Mouse (Mus musculus) erythroblast, embryonic 14.5 days (primary cell): ENCODE measurements around the gene Nup153. TPM values are rescaled to one million over a fixed set of nuclear protein-coding genes. Genes with fewer than 3 reads are reported as not detected.

Source experiments
- H3K27me3 ChIP-seq: 2 replicates; pipeline ENCODE4 v1.6.1; 2012; ENCODE audit warnings: inconsistent platforms; ENCODE audit not compliant: control insufficient read depth
- H3K36me3 ChIP-seq: 2 replicates; pipeline ENCODE4 v1.6.1; 2012; ENCODE audit warnings: mild to moderate bottlenecking, inconsistent platforms; ENCODE audit not compliant: control insufficient read depth
- H3K4me1 ChIP-seq: 2 replicates; pipeline ENCODE4 v1.6.1; 2012; ENCODE audit warnings: inconsistent platforms; ENCODE audit not compliant: control insufficient read depth
- H3K4me3 ChIP-seq: replicated peaks from 2 replicates; pipeline ENCODE3; 2012; ENCODE audit warnings: moderate library complexity, mild to moderate bottlenecking, inconsistent platforms
- H3K9me3 ChIP-seq: 2 replicates; pipeline ENCODE4 v1.6.1; 2012; ENCODE audit warnings: low read length, inconsistent platforms, mixed read lengths; ENCODE audit not compliant: control insufficient read depth
- GATA1 ChIP-seq: IDR thresholded peaks from 2 replicates; pipeline ENCODE4 v1.6.1; 2012; ENCODE audit warnings: low read length, inconsistent platforms, mixed read lengths
- TAL1 ChIP-seq: IDR thresholded peaks from 3 replicates; pipeline ENCODE4 v1.6.1; 2012; ENCODE audit warnings: low read length, inconsistent platforms, mixed read lengths
- polyA plus RNA-seq: library from polyadenylated mRNA; stranded (reverse); fragments of >175 nt; gene quantifications from 2 replicates; pipeline ENCODE4 v1.2.3, GENCODE M21; 2012

Gene Nup153
- polyA plus RNA-seq, 1 experiment: 1.6 TPM

- Histone ChIP-seq H3K4me1 (peaks cover 60% of the 10 kb centered on the region), H3K36me3 (peaks cover 27% of the 10 kb centered on the region), H3K9me3 (no peaks in the 10 kb centered on the region), H3K27me3 (no peaks in the 10 kb centered on the region), H3K4me3 (peak overlapping the region; percentile 99)
- TF ChIP-seq GATA1: no peak
- no peak for TF ChIP-seq TAL1
Measured at GRCm38 (mm10) chr13:46724371-46724770, 3.4 kb downstream of the Nup153 start.

- peaks cover 80% of the 10 kb centered on the region for H3K4me1 ChIP-seq
- no peaks in the 10 kb centered on the region for H3K9me3 ChIP-seq
- H3K4me3 ChIP-seq: no peak overlapping the region
- H3K36me3 ChIP-seq: peaks cover 56% of the 10 kb centered on the region
- no peak for TF ChIP-seq TAL1
- TF ChIP-seq GATA1: no peak
- H3K27me3 ChIP-seq: no peaks in the 10 kb centered on the region
Measured at GRCm38 (mm10) chr13:46721009-46721408, 6.7 kb downstream of the Nup153 start.

- H3K9me3 ChIP-seq: no peaks in the 10 kb centered on the region
- peaks cover 69% of the 10 kb centered on the region for H3K36me3 ChIP-seq
- H3K27me3 ChIP-seq: no peaks in the 10 kb centered on the region
- no peak overlapping the region for H3K4me3 ChIP-seq
- TF ChIP-seq TAL1 (no peak), GATA1 (no peak)
- H3K4me1 ChIP-seq: peaks cover 72% of the 10 kb centered on the region
Measured at GRCm38 (mm10) chr13:46718893-46719400, 8.8 kb downstream of the Nup153 start.

GRCm38 (mm10) chr13:46715976-46716639 is 11.6 kb downstream of the Nup153 start:
- peaks cover 87% of the 10 kb centered on the region for H3K36me3 ChIP-seq

GRCm38 (mm10) chr13:46713486-46713885 is 14.3 kb downstream of the Nup153 start:
- Histone ChIP-seq H3K36me3 (peaks cover 97% of the 10 kb centered on the region), H3K9me3 (no peaks in the 10 kb centered on the region)
- TF ChIP-seq TAL1 (no peak), GATA1 (no peak)

More at GRCm38 (mm10) chr13:46715976-46716639, 11.6 kb downstream of the Nup153 start:
- Histone ChIP-seq H3K4me3 (no peak overlapping the region), H3K27me3 (no peaks in the 10 kb centered on the region), H3K9me3 (no peaks in the 10 kb centered on the region), H3K4me1 (peaks cover 47% of the 10 kb centered on the region)
- TF ChIP-seq GATA1 (no peak), TAL1 (no peak)

GRCm38 (mm10) chr13:46703138-46703537 is 24.6 kb downstream of the Nup153 start:
- H3K36me3 ChIP-seq: peaks cover 99% of the 10 kb centered on the region
- no peak for TF ChIP-seq TAL1
- no peak for TF ChIP-seq GATA1
- H3K27me3 ChIP-seq: no peaks in the 10 kb centered on the region
- H3K4me3 ChIP-seq: no peak overlapping the region
- no peaks in the 10 kb centered on the region for H3K4me1 ChIP-seq
- no peaks in the 10 kb centered on the region for H3K9me3 ChIP-seq

More at GRCm38 (mm10) chr13:46713486-46713885, 14.3 kb downstream of the Nup153 start:
- H3K27me3 ChIP-seq: no peaks in the 10 kb centered on the region
- peaks cover 27% of the 10 kb centered on the region for H3K4me1 ChIP-seq
- H3K4me3 ChIP-seq: no peak overlapping the region

GRCm38 (mm10) chr13:46701486-46701885 is 26.3 kb downstream of the Nup153 start:
- Histone ChIP-seq H3K36me3 (peaks cover 99% of the 10 kb centered on the region), H3K4me1 (no peaks in the 10 kb centered on the region), H3K27me3 (no peaks in the 10 kb centered on the region), H3K9me3 (no peaks in the 10 kb centered on the region), H3K4me3 (no peak overlapping the region)
- TF ChIP-seq TAL1: no peak
- TF ChIP-seq GATA1: no peak

GRCm38 (mm10) chr13:46699372-46699771 is 28.4 kb downstream of the Nup153 start:
- Histone ChIP-seq H3K9me3 (no peaks in the 10 kb centered on the region), H3K4me3 (no peak overlapping the region), H3K27me3 (no peaks in the 10 kb centered on the region), H3K36me3 (peaks cover 99% of the 10 kb centered on the region), H3K4me1 (no peaks in the 10 kb centered on the region)
- TF ChIP-seq GATA1 (no peak), TAL1 (no peak)

GRCm38 (mm10) chr13:46696788-46697187 is 31.0 kb downstream of the Nup153 start:
- peaks cover 100% of the 10 kb centered on the region for H3K36me3 ChIP-seq
- H3K4me3 ChIP-seq: no peak overlapping the region
- no peaks in the 10 kb centered on the region for H3K9me3 ChIP-seq
- no peaks in the 10 kb centered on the region; the same call in 1 of the 2 replicates for H3K4me1 ChIP-seq
- no peak for TF ChIP-seq TAL1
- H3K27me3 ChIP-seq: no peaks in the 10 kb centered on the region
